ENCODE assay signal across 13 mouse cellular contexts in genomic region chr9:41700683-41701082, GRCm38 (mm10).
DNase-seq lines count a peak whose midpoint lies in the region; ATAC-seq and TF ChIP-seq lines count a peak whose summit lies in the region.
"Had no signal": no experiment of that assay in that cellular context is flagged by ENCODE, and none has a peak within 500 bp of the region (broad histone marks: within the 10 kb centered on the region; RNA-seq: fewer than 3 reads in every experiment).

No protein-coding gene starts in this region.

- 20% methylated on average over 6 of the region's 6 CpGs for WGBS in lung, embryonic 14.5 days
- WGBS in lung, postnatal 0 days, result 30% methylated on average over 6 of the region's 6 CpGs
- WGBS in forebrain, embryonic 14.5 days, result 4% methylated on average over 6 of the region's 6 CpGs

- no peak for TF ChIP-seq EP300 in lung, postnatal 0 days (IDR thresholded peaks at IDR 0.05)

- H3K27ac ChIP-seq in lung, embryonic 14.5 days (ENCODE audit: low read depth), result no peak overlapping the region
- H3K27ac ChIP-seq in lung, postnatal 0 days (ENCODE audit: low read length), result no peak overlapping the region
- H3K27ac ChIP-seq in forebrain, embryonic 14.5 days (ENCODE audit: low read depth, low read length), result peak overlapping the region; percentile 90
- H3K27ac ChIP-seq: heart, adult 2 months; limb, embryonic 15.5 days; neural tube, embryonic 13.5 days had no signal

- H3K4me1 ChIP-seq in lung, embryonic 14.5 days (ENCODE audit: insufficient read depth), result peaks cover 19% of the 10 kb centered on the region
- H3K4me1 ChIP-seq in lung, postnatal 0 days (ENCODE audit: insufficient read depth, low read depth, low read length), result no peaks in the 10 kb centered on the region
- H3K4me1 ChIP-seq in forebrain, embryonic 14.5 days (ENCODE audit: control insufficient read depth, insufficient read depth, low read length), result peaks cover 66% of the 10 kb centered on the region

- TF ChIP-seq POLR2A in brain, embryonic 14.5 days (IDR thresholded peaks at IDR 0.05; ENCODE audit: borderline replicate concordance, extremely low read depth, insufficient read depth, insufficient read length, poor library complexity, severe bottlenecking), result no peak

- no peak overlapping the region for H3K4me3 ChIP-seq in lung, embryonic 14.5 days (ENCODE audit: low read depth, low read length)
- no peak overlapping the region for H3K4me3 ChIP-seq in lung, postnatal 0 days (ENCODE audit: low read depth, low read length)
- no peak overlapping the region for H3K4me3 ChIP-seq in forebrain, embryonic 14.5 days (ENCODE audit: low read depth, low read length)
- H3K4me3 ChIP-seq: heart, adult 2 months; limb, embryonic 15.5 days; neural tube, embryonic 13.5 days had no signal

- H3K36me3 ChIP-seq in lung, embryonic 14.5 days (ENCODE audit: insufficient read depth), result no peaks in the 10 kb centered on the region
- H3K36me3 ChIP-seq in lung, postnatal 0 days (ENCODE audit: insufficient read depth, low read length), result no peaks in the 10 kb centered on the region
- H3K36me3 ChIP-seq in forebrain, embryonic 14.5 days (ENCODE audit: control insufficient read depth, insufficient read depth, low read length), result no peaks in the 10 kb centered on the region
- H3K36me3 ChIP-seq: limb, embryonic 15.5 days; neural tube, embryonic 13.5 days had no signal

- no peak for ATAC-seq in lung, embryonic 14.5 days (ENCODE audit: insufficient read depth)
- ATAC-seq in lung, postnatal 0 days, result no peak
- peak; percentile 61 for ATAC-seq in forebrain, embryonic 14.5 days
- ATAC-seq in megakaryocyte, adult 5-6 weeks (ENCODE audit: poor library complexity, severe bottlenecking), result no peak

- peak; percentile 22 for DNase-seq in lung, embryonic 14.5 days
- DNase-seq in lung, postnatal 0 days (ENCODE audit: low spot score), result no peak
- DNase-seq in brain, embryonic 14.5 days (ENCODE audit: low read depth), result peak; percentile 95
- peak; percentile 93 for DNase-seq in forebrain, embryonic 14.5 days (ENCODE audit: low spot score)
- peak; percentile 47 to 57 for DNase-seq in layer of hippocampus, postnatal 14 days (ENCODE audit: low spot score in 2 of 2)
- DNase-seq in kidney, adult 9 months, result no peak
- no peak for DNase-seq in kidney, postnatal 25 days
- DNase-seq: heart, adult 2 months; kidney, postnatal 4 days; spleen, adult 18-20 months had no signal

- no peaks in the 10 kb centered on the region for H3K9me3 ChIP-seq in lung, embryonic 14.5 days (ENCODE audit: low read depth, low read length)
- H3K9me3 ChIP-seq in lung, postnatal 0 days (ENCODE audit: low read length), result no peaks in the 10 kb centered on the region
- no peaks in the 10 kb centered on the region for H3K9me3 ChIP-seq in forebrain, embryonic 14.5 days (replicated peaks; ENCODE audit: control insufficient read depth, low read length)
- H3K9me3 ChIP-seq: limb, embryonic 15.5 days; neural tube, embryonic 13.5 days had no signal

- H3K4me2 ChIP-seq in lung, embryonic 14.5 days, result no peak overlapping the region
- no peak overlapping the region for H3K4me2 ChIP-seq in lung, postnatal 0 days (replicated peaks; ENCODE audit: low read depth, low read length)
- no peak overlapping the region for H3K4me2 ChIP-seq in forebrain, embryonic 14.5 days (ENCODE audit: low read length)
- H3K4me2 ChIP-seq: limb, embryonic 15.5 days; neural tube, embryonic 13.5 days had no signal

- no peak overlapping the region for H3K9ac ChIP-seq in lung, embryonic 14.5 days
- H3K9ac ChIP-seq in lung, postnatal 0 days (replicated peaks; ENCODE audit: low read depth), result no peak overlapping the region
- no peak overlapping the region for H3K9ac ChIP-seq in forebrain, embryonic 14.5 days (ENCODE audit: low read length)
- H3K9ac ChIP-seq: limb, embryonic 15.5 days; neural tube, embryonic 13.5 days had no signal

- peaks cover 14% of the 10 kb centered on the region; the same call in 1 of the 2 replicates for H3K27me3 ChIP-seq in lung, embryonic 14.5 days (ENCODE audit: insufficient read depth, low read length)
- H3K27me3 ChIP-seq in lung, postnatal 0 days (replicated peaks; ENCODE audit: insufficient read depth, low read length), result no peaks in the 10 kb centered on the region
- H3K27me3 ChIP-seq in forebrain, embryonic 14.5 days (replicated peaks; ENCODE audit: control insufficient read depth, insufficient read depth, low read length), result no peaks in the 10 kb centered on the region
- H3K27me3 ChIP-seq: limb, embryonic 15.5 days; neural tube, embryonic 13.5 days had no signal

- TF ChIP-seq CTCF in lung, embryonic 14.5 days (IDR thresholded peaks at IDR 0.05; ENCODE audit: low read depth), result no peak
- TF ChIP-seq CTCF in lung, postnatal 0 days (IDR thresholded peaks at IDR 0.05), result no peak
- no peak for TF ChIP-seq CTCF in brain, embryonic 14.5 days (IDR thresholded peaks at IDR 0.05; ENCODE audit: borderline replicate concordance, extremely low read depth, insufficient read depth, insufficient read length)

Comparison
In these comparisons a context has a peak if more than half of its experiments do, and no peak if none do; other contexts are left out.
1. DNase-seq: peak in lung, embryonic 14.5 days (single experiment), brain, embryonic 14.5 days (single experiment), forebrain, embryonic 14.5 days (single experiment) and layer of hippocampus, postnatal 14 days (2 of 2); none in lung, postnatal 0 days (single experiment), kidney, adult 9 months (single experiment) and kidney, postnatal 25 days (0 of 2).